Mouse (Mus musculus): ENCODE results near the gene Olfr792.

Gene Olfr792

DNA sequence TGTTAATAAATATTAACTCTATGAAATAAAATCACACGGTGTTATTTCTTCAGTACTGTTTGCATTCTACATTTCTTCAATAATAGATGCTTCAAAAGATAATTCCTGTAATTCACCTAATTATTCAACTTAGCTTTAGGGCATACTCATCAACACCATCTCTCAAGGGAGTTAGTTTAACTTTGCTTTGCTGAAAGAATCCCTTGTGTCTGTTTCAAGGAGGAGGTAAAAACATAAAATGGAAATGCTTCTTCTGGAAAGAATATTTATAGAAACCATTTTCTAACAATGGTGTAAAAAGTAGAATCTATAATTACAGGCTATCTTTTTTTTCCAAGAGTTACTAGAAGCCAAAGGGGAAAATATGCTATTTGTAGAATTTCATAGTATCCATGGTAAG lies at the start of gene Olfr792:
Gene Olfr792, plus strand, starts transcription at position 301 of the 400 bp plus-strand sequence.
- ATAC-seq (ENCODE audit: low TSS enrichment): no peak

GRCm38 (mm10) chr10:129490101-129490500 lies 48.9 kb upstream of the Olfr792 start:
- ATAC-seq (ENCODE audit: low TSS enrichment): peak; percentile 100

GRCm38 (mm10) chr10:129498192-129498591 lies 40.8 kb upstream of the Olfr792 start, which contains the start of gene Olfr790:
Olfr790 (plus strand) TSS chr10:129498492.
- no peak for ATAC-seq (ENCODE audit: low TSS enrichment)

- ATAC-seq (ENCODE audit: low TSS enrichment): no peak
Measured at GRCm38 (mm10) chr10:129521492-129521891, 17.5 kb upstream of the Olfr792 start, which contains the start of gene Olfr791. Olfr791 (plus strand) TSS chr10:129521792.

DNA sequence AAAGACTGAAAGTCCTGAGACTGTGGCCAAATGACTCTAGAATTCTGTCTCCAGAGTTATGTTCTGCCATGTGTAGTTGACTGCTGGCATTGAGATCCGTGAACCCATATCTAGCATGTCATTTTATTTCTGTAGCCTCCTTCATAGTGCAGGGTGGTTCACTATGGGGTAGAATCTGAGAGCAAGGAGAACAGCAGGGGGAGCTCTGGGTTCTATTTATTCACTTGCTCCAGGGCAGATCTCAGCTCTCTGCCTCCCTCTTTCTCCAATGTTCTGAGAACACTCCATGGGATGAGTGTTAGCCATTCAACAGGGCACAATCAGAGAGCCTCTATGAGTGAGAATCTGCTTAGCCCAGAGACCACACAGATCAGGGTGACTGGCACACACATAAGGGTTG lies 10.4 kb downstream of the Olfr792 start:
- ATAC-seq (ENCODE audit: low TSS enrichment): peak; percentile 79

DNA sequence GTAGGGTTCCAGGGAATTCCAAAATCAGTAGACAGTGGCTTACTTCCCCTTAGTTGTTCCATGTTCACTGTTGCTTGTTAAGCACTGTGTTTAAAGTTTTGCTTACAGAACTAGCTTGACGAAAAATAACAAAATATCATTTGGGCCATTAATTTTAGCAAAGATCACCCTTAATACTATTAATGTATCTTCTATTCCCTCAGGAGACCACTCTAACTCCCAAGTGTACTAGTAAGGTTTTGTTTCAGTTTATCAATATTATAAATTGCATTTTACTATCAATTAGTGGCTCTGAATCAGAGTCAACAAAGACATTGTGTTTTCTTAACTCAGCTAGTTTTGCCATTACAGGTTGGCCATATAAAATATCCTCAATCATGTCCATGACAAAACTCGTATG lies 28.4 kb downstream of the Olfr792 start, which contains the start of gene Olfr794:
Gene Olfr794, plus strand, starts transcription at position 301 of the 400 bp plus-strand sequence.
- ATAC-seq (ENCODE audit: low TSS enrichment): no peak

DNA sequence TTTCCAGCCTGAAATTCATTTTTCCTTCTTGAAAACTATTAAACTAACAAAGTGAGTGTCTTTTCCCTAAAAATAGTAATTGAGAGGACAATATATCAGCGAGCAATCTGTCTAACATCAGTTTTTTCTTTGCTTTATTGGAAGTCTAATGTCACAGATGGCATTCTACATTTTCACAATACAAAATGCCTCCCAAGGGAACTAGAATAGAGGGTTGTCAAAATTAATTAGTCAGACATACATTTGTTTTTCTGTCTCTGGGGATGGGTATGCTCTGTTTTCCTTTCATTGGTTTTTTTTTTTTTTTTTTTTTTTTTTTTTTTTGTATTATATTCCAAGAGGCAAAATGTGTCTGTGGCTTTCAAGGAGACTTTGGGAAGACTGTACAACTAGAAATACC lies 38.1 kb downstream of the Olfr792 start:
- no peak for ATAC-seq (ENCODE audit: low TSS enrichment)
